Mouse (Mus musculus) adrenal gland, postnatal 14 days (tissue): ENCODE data around the gene Gm21974. TPM values are rescaled to one million over a fixed set of nuclear protein-coding genes. Genes with fewer than 3 reads are reported as not detected.
"Not testable (repeated sequence)": the region's sequence is repeated elsewhere in the genome, so short reads cannot be mapped to it uniquely, and the experiment has no call there.

ENCODE experiments used
- DNase-seq: peaks from one replicate; pipeline ENCODE4 v3.0.0; 2021; ENCODE audit warnings: mixed read lengths
- total RNA-seq: library from RNA; stranded (reverse); gene quantifications from 2 replicates; pipeline ENCODE4 v1.2.3, GENCODE M21; 2021

Gm21974 gene
- total RNA-seq, 1 experiment from 2014 or later = not detected

- DNase-seq = peak; percentile 95
These were observed 18.5 kb downstream of the Gm21974 start, which contains the start of gene Zfp668 for GRCm38 (mm10) chr7:127876467-127877348. Zfp668 (minus strand) TSS chr7:127876828.

GRCm38 (mm10) chr7:127876041-127876466 lies 19.2 kb downstream of the Gm21974 start, which contains the start of gene Zfp646:
Zfp646 (plus strand) TSS chr7:127876221.
- DNase-seq = peak; percentile 88

GRCm38 (mm10) chr7:127875627-127876001 lies 19.6 kb downstream of the Gm21974 start:
- peak; percentile 94 for DNase-seq

GRCm38 (mm10) chr7:127874812-127875626 lies 20.2 kb downstream of the Gm21974 start:
- no peak for DNase-seq

GRCm38 (mm10) chr7:127870136-127870821 lies 25.0 kb downstream of the Gm21974 start:
- DNase-seq = no peak

- no peak for DNase-seq
These were observed 26.0 kb downstream of the Gm21974 start for GRCm38 (mm10) chr7:127869149-127869810.

- DNase-seq = no peak
These were observed 27.6 kb downstream of the Gm21974 start for GRCm38 (mm10) chr7:127867641-127868040.

- DNase-seq = no peak
These were observed 28.8 kb downstream of the Gm21974 start for GRCm38 (mm10) chr7:127866434-127866833.

GRCm38 (mm10) chr7:127858258-127858657 lies 37.0 kb downstream of the Gm21974 start:
- DNase-seq = no peak

GRCm38 (mm10) chr7:127850906-127851305 lies 44.3 kb downstream of the Gm21974 start:
- DNase-seq = no peak

GRCm38 (mm10) chr7:127849973-127850875 lies 45.0 kb downstream of the Gm21974 start:
- DNase-seq = no peak

- DNase-seq = peak; percentile 88
These were observed 53.1 kb downstream of the Gm21974 start for GRCm38 (mm10) chr7:127842001-127842718.

- DNase-seq = peak; percentile 97
These were observed 53.8 kb downstream of the Gm21974 start for GRCm38 (mm10) chr7:127841340-127842000.

- DNase-seq = peak; percentile 72
These were observed 54.4 kb downstream of the Gm21974 start for GRCm38 (mm10) chr7:127840886-127841285.

GRCm38 (mm10) chr7:127840031-127840430 lies 55.2 kb downstream of the Gm21974 start:
- not testable (repeated sequence) for DNase-seq

- not testable (repeated sequence) for DNase-seq
These were observed 57.4 kb downstream of the Gm21974 start for GRCm38 (mm10) chr7:127837878-127838277.

GRCm38 (mm10) chr7:127837473-127837872 lies 57.8 kb downstream of the Gm21974 start:
- no peak for DNase-seq
